Mouse (Mus musculus) G1E (cell line): ENCODE results near the gene Rasgef1b. TPM values are rescaled to one million over a fixed set of nuclear protein-coding genes. Genes with fewer than 3 reads are reported as not detected.

Experiments
- ATAC-seq: 2 replicates; pipeline ENCODE4 v1.8.0; 2016; ENCODE audit warnings: mild to moderate bottlenecking; ENCODE audit not compliant: insufficient number of reproducible peaks, poor library complexity, low FRiP score, severe bottlenecking; ENCODE audit errors: extremely low read depth
- DNase-seq: peaks from one replicate; pipeline ENCODE4 v3.0.0; 2012; ENCODE audit warnings: low spot score
- H3K27me3 ChIP-seq: 2 replicates; pipeline ENCODE4 v1.6.1; 2012; ENCODE audit warnings: mild to moderate bottlenecking, low read length, inconsistent platforms; ENCODE audit not compliant: insufficient read depth
- H3K36me3 ChIP-seq: replicated peaks from 2 replicates; pipeline ENCODE3; 2012; ENCODE audit warnings: mild to moderate bottlenecking, inconsistent platforms
- H3K4me1 ChIP-seq: 2 replicates; pipeline ENCODE4 v1.6.1; 2012; ENCODE audit warnings: low read depth, low read length, inconsistent platforms, mixed read lengths; ENCODE audit not compliant: insufficient read depth
- H3K4me3 ChIP-seq: 2 replicates; pipeline ENCODE4 v1.5.1; 2012; ENCODE audit warnings: low read depth, mild to moderate bottlenecking, inconsistent platforms, low read length, moderate library complexity, mixed read lengths
- H3K9me3 ChIP-seq: replicated peaks from 2 replicates; pipeline ENCODE4 v1.6.1; 2012; ENCODE audit warnings: inconsistent platforms
- CTCF ChIP-seq: IDR thresholded peaks from 2 replicates; pipeline ENCODE4 v1.5.1; 2012; ENCODE audit warnings: low read depth, low read length, inconsistent platforms, mixed read lengths
- GATA1 ChIP-seq: IDR thresholded peaks from 2 replicates; pipeline ENCODE4 v1.6.1; 2012; ENCODE audit warnings: borderline replicate concordance, low read length, inconsistent platforms, mixed read lengths
- GATA2 ChIP-seq: IDR thresholded peaks from 2 replicates; pipeline ENCODE4 v1.6.1; 2012; ENCODE audit warnings: low read depth, low read length, inconsistent platforms, borderline replicate concordance
- POLR2AphosphoS5 ChIP-seq: IDR thresholded peaks from 2 replicates; pipeline ENCODE4 v1.6.1; 2012; ENCODE audit warnings: low read depth, low read length, inconsistent platforms; ENCODE audit not compliant: insufficient replicate concordance
- TAL1 ChIP-seq: conservative IDR thresholded peaks from 2 replicates; pipeline ENCODE4 v1.6.1; 2012; ENCODE audit warnings: low read depth, low read length, inconsistent platforms, mixed read lengths
- polyA plus RNA-seq: library from polyadenylated mRNA; stranded (reverse); fragments of >175 nt; gene quantifications from 2 replicates; pipeline ENCODE4 v1.2.3, GENCODE M21; 2012
- total RNA-seq, 2 experiments: library from RNA; stranded (forward) in 1 of 2; stranded (reverse) in 1 of 2; fragments of 200-1000 nt in 1 of 2; fragments of >200 nt in 1 of 2; fragmentation: Nextera tagmentation in 1 of 2; gene quantifications; 2 replicates each; pipeline ENCODE4 v1.2.3; 2014 to 2017

Rasgef1b gene
- total and polyA plus RNA-seq, 3 experiments = 0.38 TPM; not detected in 2

DNA sequence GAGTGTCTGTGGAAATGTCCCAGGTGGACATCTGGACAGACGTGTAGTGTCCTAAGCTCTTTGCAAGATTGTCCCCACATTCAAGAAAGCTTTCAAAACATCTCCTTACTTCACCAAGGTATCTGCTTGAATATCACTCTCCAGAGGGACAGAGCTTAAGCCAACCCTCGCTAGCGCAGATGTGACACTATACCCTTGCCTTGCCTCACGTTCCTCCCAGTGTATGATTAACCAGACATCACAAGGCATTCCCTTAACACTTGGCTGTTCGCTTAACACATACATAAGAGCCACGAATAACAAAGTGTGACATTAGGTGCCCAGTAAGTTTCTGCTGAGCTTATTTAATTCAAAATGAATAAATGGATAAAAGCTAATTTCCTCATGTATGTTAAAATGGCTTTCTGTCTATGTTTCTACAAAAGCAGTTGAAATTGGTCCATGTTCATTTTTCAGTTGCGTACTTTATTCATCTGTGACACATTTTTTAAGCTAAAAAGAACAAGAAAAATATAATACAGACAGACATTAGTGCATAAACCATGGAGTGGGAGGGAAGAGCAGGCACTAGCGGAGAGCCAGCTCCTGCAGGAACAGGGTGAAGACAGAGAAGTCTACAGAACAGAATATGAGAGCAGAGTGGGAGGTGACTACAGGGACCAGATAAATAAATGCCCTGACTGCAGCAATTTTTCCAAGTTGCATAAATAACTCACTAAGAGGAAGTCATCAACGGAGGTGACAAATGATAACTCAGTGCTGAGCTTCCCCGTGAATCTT, 126.4 kb downstream of the Rasgef1b start:
- DNase-seq (no peak), ATAC-seq (no peak)
- H3K4me1 ChIP-seq = no peaks in the 10 kb centered on the region
- TF ChIP-seq TAL1 (no peak), POLR2AphosphoS5 (no peak), GATA1 (no peak), CTCF (no peak), GATA2 (no peak)
- H3K36me3 ChIP-seq = no peaks in the 10 kb centered on the region
- no peaks in the 10 kb centered on the region for H3K27me3 ChIP-seq
- H3K9me3 ChIP-seq = peaks cover 61% of the 10 kb centered on the region
- H3K4me3 ChIP-seq = no peak overlapping the region

DNA sequence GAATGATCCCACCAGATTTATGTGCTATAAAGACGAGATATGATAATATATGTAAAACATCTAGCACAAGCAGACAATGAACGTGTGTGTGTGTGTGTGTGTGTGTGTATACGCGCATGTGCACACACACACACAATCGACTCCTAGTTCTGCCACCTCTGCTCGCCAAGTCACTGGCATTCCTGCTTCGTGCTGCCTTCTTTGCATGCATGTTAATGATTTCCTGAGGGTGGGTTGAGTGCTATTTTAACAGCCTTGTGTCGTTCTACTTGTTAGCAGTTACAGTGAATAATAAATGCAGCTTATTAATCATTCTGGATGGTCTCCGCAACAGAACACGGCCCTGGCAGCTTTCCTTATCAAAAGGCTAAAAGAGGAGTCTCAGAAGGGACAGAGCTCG, 129.5 kb downstream of the Rasgef1b start:
- Histone ChIP-seq H3K4me3 (no peak overlapping the region), H3K9me3 (peaks cover 62% of the 10 kb centered on the region), H3K4me1 (no peaks in the 10 kb centered on the region), H3K36me3 (no peaks in the 10 kb centered on the region), H3K27me3 (no peaks in the 10 kb centered on the region)
- DNase-seq (no peak), ATAC-seq (no peak)
- no peak for TF ChIP-seq GATA2
- no peak for TF ChIP-seq GATA1
- no peak for TF ChIP-seq POLR2AphosphoS5
- TF ChIP-seq TAL1 = no peak
- no peak for TF ChIP-seq CTCF

DNA sequence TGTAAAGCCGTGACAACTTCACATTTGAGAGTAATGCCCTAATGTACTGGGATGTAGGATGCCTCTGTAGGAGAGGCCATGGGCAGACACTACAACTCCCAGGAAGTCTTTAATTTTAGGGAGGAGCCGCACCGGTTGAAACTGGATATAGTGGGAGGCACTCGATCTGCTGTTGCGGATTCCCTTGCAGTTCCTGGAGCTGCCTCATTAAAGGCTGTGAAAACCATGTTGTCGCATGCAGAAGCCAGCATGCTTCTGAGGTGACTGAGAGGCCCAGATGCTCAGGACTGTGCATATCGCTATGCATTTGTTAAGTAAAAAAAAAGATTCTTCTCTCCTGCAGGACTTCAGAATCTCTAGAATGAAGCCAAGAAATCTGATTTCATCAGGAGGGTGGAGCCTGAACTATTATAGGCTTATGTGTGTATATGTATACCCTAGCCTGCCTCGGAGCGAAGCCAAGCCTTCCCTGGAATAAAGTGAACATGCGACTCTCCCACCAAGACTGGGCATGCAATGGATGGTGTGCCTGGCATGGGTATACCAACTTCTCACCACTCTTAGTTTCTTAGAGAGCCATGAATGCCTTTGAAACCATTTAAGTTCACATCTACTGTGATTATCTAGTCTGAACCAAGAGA, 130.3 kb downstream of the Rasgef1b start:
- H3K36me3 ChIP-seq = no peaks in the 10 kb centered on the region

DNA sequence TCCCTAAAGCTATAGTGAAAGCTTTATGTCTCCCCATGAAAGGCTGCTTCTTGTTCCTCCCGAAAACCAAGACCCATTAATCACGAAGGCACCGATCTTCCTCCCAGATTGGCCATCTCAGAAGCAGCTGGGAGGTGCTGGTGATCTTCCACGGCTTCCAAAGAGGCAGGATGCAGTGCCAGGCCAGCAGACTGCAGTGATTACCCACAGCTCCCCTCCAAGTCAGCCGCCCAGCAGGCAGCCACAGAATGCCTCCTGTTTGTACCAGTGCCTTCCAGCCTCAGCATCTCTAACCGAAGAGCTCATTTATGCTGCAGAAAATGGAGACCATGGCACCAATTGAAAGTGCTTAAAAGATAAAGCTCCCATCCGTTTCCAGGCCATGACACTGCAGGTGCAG, 131.2 kb downstream of the Rasgef1b start:
- Histone ChIP-seq H3K4me1 (no peaks in the 10 kb centered on the region), H3K4me3 (no peak overlapping the region), H3K27me3 (no peaks in the 10 kb centered on the region), H3K36me3 (no peaks in the 10 kb centered on the region), H3K9me3 (peaks cover 63% of the 10 kb centered on the region)
- TF ChIP-seq TAL1 (no peak), POLR2AphosphoS5 (no peak), CTCF (no peak), GATA1 (no peak), GATA2 (no peak)
- DNase-seq = no peak
- ATAC-seq = no peak

More for the DNA sequence above, 130.3 kb downstream of the Rasgef1b start:
- no peak for DNase-seq
- Histone ChIP-seq H3K9me3 (peaks cover 62% of the 10 kb centered on the region), H3K4me3 (no peak overlapping the region), H3K4me1 (no peaks in the 10 kb centered on the region), H3K27me3 (no peaks in the 10 kb centered on the region)
- no peak for TF ChIP-seq CTCF
- TF ChIP-seq GATA2 = no peak
- no peak for TF ChIP-seq GATA1
- TF ChIP-seq TAL1 = no peak
- TF ChIP-seq POLR2AphosphoS5 = no peak
- no peak for ATAC-seq

DNA sequence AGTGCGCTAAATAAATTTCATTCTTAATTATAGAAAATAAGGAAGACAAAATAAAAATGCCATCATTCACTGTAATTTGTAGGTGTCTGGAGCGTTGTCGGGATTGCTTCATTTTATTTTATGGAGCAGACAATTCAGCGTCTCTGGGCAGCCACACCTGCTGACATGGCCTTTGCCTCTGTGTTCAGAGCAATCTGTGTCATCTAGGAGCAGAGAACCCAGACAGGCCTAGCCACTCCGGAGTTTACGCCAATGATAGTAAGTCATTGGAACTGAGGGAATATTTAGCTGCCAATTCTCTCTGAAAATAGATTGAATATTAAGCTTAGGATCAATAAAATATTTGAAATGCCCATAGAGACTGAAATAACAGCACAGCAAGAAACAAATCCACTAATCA, 137.5 kb downstream of the Rasgef1b start:
- H3K4me1 ChIP-seq = no peaks in the 10 kb centered on the region
- peaks cover 50% of the 10 kb centered on the region for H3K9me3 ChIP-seq
- no peaks in the 10 kb centered on the region for H3K36me3 ChIP-seq
- TF ChIP-seq GATA1 = no peak
- TF ChIP-seq POLR2AphosphoS5 = no peak
- no peak for TF ChIP-seq CTCF
- TF ChIP-seq TAL1 = no peak
- TF ChIP-seq GATA2 = no peak
- H3K27me3 ChIP-seq = no peaks in the 10 kb centered on the region
- ATAC-seq = no peak
- no peak for DNase-seq
- no peak overlapping the region for H3K4me3 ChIP-seq

DNA sequence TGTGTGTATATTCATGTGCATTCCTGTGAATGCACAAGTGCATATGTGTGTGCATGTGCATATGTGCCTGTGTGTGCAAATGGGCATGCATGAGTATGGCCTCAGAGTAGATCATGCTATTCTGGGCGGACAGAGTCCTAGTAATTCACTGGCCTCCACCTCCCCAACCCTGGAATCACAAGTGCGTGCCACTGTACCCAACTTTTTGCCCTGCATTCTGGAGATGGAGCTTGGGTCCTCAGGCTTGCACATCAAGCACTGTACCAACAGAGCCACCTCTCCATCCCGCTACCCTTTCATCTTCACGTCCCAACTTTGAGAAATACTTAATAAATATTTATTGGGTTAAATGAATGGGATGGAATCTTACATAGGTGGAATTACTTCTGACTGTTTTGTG, 138.3 kb downstream of the Rasgef1b start:
- no peak for TF ChIP-seq GATA1
- no peak for DNase-seq
- Histone ChIP-seq H3K4me3 (no peak overlapping the region; the same call in 1 of the 2 replicates), H3K9me3 (peaks cover 50% of the 10 kb centered on the region), H3K36me3 (no peaks in the 10 kb centered on the region), H3K27me3 (no peaks in the 10 kb centered on the region), H3K4me1 (no peaks in the 10 kb centered on the region)
- ATAC-seq = no peak
